Mouse (Mus musculus) layer of hippocampus, adult 11-12 months (tissue): ENCODE results near the gene 4632433K11Rik.

Experiments used
- DNase-seq: peaks from one replicate; pipeline ENCODE4 v3.0.0; 2022; ENCODE audit warnings: low spot score

4632433K11Rik gene

DNA sequence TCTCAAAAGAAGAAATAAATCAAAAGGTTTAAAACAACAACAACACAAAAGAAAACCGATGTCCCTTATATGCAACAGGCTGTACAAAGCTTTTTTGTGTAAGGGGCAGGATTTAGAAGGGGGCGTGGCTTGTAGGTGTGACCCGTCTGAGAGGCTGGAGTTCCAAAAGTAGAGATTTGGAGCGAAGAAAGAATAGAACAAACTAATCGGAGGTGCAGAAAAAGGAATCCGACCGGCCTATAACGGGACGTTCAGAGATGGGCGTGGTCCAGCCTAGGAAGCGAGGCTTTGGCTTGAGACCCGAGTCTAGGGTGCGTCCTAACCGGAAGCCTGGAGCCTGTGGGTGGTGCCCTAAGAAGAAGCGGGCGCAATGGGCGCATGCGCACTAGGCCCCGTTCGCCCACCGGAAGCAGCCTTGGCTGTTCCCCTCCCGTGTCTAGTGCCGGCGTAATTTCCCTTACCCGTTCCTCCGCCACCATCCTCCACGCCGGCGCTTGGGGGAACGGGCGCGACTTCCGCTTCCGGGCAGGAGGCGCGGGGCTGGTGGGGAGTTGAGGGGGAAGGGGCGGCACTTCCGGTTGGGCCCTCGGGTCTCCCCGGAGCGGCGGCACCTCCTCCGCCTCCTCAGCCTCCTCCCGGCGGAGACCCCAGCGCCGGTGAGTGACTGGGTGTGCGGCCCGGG lies 13.8 kb upstream of the 4632433K11Rik start, which contains the start of the genes Zfp865 and Ccdc106:
Zfp865 (plus strand) TSS at position 377 of the 682 bp plus-strand sequence.
Ccdc106 (plus strand) TSS at position 554 of the 682 bp plus-strand sequence.
- peak; percentile 99 for DNase-seq

DNA sequence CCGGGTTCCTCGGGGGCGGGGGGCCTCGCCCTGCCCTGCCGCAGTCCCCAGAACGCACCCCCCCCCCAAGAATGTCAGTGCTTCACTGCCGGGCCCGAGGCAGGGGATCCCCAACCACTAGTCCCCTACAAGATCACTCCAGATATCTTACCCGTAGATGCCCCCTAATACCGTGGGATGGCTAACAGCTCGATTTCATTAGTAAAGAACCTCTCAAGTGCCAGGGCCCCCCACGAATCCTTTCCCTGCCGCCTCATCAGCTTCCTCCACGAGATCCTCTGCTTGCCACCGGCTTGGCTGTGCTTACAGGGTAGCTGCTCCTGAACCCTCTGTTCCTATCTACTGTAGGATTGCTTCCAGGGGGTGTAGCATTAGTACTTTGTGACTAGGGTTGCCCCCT lies 13.2 kb upstream of the 4632433K11Rik start:
- no peak for DNase-seq

DNA sequence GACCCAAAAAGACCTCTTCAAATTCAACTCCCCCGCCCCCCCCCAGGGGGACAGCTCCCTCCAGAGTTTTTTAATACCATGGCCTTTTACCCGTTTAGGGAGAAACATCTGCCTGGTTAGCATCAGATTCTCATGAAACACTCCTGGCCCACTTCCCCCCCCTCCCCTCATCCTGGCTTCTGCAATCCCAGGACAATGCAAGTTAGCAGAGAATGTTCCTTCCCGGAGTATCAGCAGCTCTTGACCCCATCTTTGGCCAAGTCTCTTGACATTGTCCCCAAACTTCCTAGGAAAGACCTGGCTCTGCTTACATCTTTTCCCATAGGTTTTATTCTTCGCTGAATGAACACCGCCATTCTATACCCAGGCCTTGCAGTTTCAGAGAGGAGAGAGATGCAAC lies 12.7 kb upstream of the 4632433K11Rik start:
- no peak for DNase-seq

DNA sequence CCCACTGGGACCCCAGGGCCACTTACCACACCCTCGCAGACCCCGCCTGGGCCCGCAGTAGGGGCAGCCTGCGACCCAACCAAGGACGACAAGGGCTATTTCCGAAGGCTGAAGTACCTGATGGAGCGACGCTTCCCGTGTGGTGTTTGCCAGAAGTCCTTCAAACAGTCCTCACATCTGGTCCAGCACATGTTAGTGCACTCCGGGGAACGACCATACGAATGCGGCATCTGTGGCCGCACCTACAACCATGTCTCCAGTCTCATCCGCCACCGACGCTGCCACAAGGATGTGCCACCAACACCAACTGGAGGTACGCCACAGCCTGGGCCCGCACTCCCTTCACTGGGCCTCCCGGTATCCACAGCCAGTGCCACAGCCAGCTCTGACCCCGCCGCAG lies 4.4 kb upstream of the 4632433K11Rik start:
- DNase-seq = no peak

DNA sequence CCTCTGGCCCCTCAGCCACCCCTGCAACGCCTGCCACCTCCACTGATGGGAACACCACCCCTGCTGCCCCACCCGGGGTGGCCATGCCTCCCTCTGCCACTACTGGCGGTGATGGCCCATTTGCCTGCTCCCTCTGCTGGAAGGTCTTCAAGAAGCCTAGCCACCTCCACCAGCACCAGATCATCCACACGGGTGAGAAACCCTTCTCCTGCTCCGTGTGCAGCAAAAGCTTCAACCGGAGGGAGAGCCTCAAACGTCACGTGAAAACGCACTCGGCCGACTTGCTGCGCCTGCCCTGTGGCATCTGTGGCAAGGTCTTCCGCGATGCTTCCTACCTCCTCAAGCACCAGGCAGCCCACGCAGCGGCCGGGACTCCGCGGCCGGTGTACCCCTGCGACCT lies 4.0 kb upstream of the 4632433K11Rik start:
- DNase-seq = no peak

DNA sequence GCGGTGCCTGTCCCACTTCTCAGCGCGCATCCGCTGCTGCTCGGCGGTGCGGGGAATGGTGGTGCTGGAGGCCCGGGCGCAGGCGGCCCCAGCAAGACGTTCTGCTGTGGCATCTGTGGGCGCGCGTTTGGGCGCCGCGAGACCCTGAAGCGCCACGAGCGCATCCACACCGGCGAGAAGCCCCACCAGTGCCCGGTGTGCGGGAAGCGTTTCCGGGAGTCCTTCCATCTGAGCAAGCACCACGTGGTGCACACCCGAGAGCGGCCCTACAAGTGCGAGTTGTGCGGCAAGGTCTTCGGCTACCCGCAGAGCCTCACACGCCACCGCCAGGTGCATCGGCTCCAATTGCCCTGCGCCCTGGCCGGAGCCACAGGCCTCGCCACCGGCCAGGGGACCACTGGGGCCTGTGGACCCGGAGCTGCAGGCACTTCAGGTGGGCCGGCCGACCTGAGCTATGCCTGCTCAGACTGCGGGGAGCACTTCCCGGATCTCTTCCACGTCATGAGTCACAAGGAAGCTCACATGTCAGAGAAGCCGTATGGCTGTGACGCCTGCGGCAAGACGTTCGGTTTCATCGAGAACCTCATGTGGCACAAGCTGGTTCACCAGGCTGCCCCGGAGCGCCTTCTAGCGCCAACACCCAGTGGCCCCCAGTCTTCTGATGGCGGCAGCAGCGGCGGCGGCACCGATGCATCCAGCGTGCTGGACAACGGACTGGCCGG lies 3.2 kb upstream of the 4632433K11Rik start:
- DNase-seq = no peak

DNA sequence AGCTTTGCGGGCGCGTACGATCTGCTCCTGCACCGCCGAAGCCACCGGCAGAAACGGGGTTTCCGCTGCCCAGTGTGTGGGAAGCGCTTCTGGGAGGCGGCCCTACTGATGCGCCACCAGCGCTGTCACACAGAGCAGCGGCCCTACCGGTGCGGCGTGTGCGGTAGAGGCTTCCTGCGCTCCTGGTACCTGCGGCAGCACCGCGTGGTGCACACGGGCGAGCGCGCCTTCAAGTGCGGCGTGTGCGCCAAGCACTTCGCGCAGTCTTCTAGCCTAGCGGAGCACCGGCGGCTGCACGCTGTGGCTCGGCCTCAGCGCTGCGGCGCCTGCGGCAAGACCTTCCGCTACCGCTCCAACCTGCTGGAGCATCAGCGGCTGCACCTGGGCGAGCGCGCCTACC lies 2.4 kb upstream of the 4632433K11Rik start:
- DNase-seq = no peak

DNA sequence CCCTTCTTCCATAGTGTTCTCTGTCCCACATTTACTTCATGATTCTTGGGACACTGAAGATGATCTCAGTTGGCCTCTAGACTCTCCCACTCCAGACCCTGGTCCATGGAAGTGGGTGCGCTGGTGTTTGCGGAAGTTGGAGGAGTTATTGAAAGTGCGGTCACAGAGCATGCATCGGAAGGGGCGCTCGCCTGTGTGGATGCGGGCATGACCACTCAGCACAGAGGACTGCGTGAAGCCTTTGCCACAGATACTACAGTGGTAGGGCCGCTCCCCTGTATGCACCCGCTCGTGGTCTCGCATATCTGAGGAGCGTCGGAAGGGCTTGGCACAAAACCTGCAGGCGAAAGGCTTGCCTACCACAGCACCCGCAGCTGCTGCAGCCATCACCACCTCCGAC lies 1.7 kb downstream of the 4632433K11Rik start:
- DNase-seq = no peak

DNA sequence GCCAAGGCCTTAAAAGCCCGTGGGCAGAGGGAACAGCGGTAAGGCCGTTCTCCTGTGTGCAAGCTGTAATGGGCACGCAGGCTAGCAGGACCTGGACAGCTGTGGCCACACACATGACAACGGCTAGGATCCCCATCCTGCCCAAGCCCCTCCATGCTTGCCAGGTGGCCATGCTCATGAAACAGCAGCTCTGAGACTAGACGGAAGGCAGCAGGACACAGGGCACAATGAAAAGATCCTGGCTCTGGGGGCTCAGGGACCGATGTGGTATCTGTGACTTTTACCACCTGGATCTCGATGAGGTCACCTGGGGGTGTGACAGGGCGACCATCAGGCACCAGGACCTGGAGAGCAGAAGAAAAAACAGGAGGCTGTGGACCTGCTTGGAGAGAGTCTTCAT lies 2.2 kb downstream of the 4632433K11Rik start:
- peak; percentile 6 for DNase-seq

DNA sequence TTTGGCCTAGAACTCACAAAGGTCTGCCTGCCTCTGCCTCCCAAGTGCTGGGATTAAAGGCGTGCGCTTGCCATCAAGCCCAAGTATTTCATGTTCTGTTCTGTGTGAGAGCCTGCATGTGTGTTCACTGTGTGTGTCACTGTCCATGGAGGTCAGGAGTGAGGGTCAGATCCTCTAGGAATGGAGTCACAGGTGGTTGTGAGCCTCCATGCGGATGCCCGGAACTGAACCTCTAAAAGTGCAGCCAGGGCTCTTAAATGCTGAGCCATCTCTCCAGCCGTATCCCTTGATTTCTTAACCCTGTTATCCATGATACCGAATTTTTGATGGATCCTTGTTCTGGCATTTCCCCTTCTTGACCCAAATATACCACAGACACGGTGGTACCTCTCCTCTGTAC lies 3.1 kb downstream of the 4632433K11Rik start:
- no peak for DNase-seq

DNA sequence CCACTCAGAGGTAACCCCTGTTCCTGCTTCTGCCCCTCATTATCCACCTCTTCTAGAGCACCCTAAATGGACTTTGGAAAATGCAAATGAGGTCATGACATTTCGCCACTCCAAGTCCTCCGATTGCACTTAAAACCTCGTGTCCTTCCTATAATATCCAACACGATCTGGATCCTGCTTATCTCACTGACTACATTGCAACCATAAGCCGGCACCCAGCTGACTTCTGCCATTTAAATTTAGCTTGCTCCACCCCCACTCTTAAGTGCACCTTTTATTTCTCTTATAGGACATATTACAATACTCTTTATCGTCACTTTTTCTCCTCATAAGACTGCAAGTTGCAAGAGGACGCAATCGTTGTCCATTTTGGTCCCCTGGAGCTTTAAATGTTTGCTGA lies 3.5 kb downstream of the 4632433K11Rik start:
- DNase-seq = no peak

DNA sequence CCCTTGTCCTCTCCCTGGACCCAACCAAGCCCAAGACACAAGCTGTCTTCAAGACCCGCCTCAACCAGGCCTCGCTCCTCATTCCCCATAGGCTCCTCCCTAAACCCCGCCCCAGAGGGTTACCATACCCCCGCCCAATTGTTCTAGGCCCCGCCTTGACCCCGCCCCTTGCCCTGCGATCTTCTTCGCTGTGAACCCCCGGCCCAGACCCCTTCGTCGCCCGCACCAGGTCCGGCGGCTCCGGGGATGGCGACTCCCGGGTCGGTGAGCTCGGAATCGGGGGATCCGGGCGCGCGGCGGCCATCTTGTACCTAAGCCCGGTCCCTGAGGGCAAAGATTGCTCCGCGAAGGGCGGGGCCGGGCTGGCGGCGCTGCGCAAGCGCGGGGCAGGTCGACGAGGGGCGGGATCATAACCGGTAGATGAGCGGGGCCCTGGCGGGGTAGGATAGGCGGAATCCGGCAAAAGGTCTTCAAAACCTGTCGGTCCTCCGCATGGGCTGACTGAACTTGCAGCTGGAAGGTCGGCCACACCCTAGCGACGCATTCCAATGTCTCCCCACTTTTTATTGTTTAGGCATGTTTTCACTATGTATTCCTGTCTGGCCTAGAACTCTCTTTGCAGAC lies 4.3 kb downstream of the 4632433K11Rik start, which contains the start of gene Zfp784:
Zfp784 (minus strand) TSS at position 338 of the 624 bp plus-strand sequence.
- peak; percentile 89 for DNase-seq

DNA sequence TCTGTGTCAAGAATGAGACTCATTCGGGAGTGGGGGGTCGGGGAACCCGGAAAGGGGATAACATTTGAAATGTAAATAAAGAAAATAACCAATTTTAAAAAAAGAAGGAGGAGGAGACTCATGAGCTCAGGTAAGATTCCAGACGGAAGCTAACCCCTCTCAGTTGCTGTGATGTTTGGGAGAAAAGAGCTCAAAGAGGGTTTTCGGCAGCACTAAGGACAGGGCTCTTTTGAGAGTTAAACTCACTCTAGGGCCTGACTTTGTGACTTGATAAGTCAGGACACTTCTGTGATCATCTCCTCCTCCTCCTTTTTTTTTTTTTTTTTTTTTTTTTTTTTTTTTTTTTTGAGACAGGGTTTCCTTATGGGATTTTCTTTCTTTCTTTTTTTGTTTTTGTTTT lies 5.0 kb downstream of the 4632433K11Rik start:
- no peak for DNase-seq

DNA sequence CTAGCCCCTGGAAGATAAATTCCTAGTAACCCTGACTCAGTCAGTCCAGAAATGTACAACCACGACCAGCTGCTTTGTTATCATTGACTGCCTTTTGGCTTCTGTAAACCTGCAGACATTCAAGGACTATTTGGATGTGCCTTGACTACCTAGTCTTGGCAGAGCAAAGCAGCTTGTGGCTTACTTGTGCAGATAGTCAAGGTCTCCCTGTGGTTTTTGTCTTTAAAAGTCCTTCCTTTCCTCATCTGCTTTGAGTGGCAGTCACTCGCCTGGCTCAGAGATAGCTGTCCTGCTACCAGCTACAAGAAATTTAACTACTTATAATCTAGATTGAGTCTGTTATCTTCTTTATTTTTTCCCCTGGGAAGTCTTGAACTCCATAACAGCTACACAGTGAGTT lies 11.1 kb downstream of the 4632433K11Rik start:
- DNase-seq = no peak

DNA sequence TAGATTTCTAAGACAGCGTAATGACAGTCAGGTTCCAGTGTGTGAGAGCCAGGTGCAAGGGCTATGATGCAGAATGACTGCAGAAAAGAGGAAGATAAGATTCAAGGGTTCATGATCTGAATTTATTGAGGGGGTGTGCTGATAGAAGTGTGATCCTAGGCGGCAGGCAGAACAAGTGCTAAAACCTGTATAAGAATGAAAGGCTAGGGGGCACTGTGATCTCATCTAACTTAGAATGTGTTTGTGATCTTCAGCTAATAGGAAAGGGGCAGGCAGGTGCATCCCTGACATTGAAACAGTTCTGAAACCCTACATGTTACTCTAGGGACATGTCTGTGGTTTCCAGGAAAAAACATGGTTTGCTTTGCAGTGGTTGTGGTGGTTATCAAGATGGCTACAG lies 12.2 kb downstream of the 4632433K11Rik start:
- DNase-seq = no peak

DNA sequence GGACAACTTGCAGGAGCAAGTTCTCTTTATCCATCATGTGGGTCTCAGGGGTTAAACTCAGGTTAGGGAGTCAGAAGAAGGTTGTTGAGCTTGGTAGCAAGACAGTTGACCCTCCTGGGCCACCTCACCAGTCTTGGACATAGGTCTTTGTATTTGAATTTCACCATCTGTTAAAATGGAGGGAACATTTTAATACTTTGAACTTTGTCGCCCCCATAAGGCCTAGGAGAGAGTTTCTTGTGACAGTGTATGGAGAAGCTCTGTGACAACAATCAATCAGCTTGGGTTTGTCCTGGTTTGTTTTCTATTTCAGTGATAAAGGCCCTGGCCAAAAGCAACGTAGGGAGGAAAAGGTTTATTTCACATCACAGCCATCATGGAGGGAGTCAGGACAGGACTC lies 13.4 kb downstream of the 4632433K11Rik start:
- DNase-seq = no peak

DNA sequence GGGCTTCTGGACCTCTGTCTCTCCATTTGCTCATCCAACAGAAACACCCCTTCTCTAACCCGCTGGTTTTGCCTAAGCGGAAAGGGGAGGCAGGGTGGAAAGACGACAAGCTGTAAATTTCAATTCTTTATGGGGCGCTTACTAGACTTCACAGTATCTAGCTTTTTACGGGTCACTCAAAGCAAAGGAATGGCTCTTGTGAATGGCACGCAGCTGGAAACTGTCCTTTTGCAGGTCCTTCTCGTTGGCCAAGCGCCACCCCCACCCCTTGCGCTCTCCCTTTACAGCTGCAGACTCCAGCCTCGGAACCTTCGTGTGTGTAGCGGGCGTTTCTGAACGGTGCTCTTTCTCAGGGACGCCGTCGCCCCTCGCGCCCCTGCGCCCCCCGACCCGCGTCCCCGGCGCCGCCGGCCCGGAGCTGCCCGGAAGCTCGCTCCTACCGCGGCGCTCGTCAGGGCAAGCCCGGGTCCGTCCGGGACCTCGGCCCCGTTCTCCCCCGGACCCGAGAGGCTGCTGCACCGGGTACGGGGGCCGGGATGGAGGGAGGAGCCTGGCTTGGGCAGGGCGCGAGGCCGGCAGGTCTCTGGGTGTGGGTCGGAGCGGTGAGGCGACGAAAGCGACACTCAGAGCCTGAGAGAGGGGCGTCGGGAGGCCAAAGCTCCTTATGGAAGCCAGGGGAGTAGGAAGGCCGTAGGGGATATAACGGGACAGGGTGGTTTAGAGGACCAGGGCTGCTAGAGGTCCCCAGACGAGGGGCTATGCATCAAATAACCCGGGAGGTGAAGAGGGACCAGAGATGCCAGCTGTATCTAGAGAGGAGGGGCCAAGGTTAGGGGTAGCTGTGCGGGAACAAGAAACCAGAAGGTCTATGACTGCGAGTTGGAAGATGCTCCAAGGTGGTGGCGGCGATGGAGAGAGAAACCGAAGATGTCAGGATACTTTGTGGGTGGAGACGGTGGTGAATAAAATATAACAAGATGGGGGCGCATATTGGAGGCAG lies 17.6 kb downstream of the 4632433K11Rik start, which contains the start of gene Zfp580:
Zfp580 (plus strand) TSS at position 346 of the 1,000 bp plus-strand sequence.
- DNase-seq = peak; percentile 73

DNA sequence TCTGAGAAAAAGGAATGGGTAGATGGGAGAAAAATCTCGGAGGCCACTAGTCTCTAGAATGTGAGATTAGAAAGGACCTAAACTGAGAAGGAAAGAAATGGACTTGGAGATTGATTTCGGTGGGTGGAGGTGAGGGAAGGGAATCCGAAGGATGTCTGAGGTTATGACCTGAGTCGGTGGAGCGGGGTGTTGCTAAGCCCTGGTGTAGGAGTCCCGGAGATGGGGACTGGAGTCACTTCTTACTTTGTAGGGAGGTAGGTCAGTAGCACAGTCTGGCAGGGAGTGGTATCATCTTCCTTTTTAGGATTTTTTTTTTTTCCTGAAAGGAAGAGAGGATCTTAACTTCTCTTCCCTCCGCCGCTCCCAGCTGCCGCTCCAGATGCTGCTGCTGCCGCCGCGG lies 18.5 kb downstream of the 4632433K11Rik start:
- no peak for DNase-seq

DNA sequence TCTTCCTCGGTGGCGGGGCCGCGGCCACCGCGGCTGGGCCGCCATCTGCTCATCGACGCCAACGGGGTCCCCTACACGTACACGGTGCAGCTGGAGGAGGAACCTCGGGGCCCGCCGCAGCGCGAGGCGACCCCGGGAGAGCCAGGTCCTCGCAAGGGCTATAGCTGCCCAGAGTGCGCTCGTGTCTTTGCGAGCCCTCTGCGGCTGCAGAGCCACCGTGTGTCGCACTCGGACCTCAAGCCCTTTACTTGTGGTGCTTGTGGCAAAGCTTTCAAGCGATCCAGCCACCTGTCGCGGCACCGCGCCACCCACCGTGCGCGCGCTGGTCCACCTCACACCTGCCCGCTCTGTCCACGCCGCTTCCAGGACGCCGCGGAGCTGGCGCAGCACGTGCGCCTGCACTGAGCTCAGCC lies 19.0 kb downstream of the 4632433K11Rik start:
- no peak for DNase-seq

DNA sequence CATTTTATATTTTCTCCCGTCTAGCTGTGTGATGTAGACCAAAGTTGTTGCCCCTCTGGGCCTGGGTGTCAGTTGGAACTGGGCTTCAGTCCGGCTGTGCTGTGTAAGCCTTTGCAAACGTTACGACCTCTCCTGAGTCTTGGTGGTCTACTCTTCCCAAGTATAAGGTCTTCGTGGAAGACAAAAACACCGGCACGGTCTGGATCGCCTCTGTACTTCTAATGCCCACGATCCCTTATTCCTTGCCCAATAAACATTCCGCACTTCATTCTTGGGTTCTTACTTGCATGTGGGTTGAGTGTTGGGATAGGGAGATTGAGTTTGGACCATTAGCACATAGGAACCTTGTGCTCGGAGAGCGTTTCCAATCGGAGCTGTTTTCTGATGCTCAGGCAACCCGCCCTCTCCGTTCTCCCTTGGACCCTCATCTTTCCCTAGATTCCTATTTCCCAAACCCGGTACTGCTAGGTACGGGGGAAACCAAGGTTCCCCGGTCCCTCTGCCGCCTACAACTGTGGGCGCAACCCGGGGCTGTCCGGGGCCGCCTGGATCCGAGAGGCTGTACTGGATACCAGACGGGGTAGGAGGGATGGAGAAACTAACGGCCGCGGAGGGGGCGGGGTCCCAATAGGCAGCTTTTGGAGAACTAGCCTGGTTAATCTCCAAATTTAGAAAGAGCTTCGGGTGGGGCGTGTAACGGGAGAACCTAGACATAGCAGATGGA lies 19.7 kb downstream of the 4632433K11Rik start:
- DNase-seq = no peak
